Mouse (Mus musculus) megakaryocyte progenitor cell, adult 5-6 weeks (primary cell): Measurements from ENCODE around the gene Fam20b. TPM values are rescaled to one million over a fixed set of nuclear protein-coding genes. Genes with fewer than 3 reads are reported as not detected.
A peak's percentile ranks its signal among the peaks of the same experiment; 100 is the strongest.

ENCODE experiments used
- ATAC-seq: replicated peaks from 2 replicates; pipeline ENCODE4 v1.8.0; 2016; ENCODE audit warnings: mild to moderate bottlenecking, moderate TSS enrichment, inconsistent platforms; ENCODE audit not compliant: poor library complexity
- total RNA-seq, 2 experiments: library from RNA; stranded (forward) in 1 of 2; stranded (reverse) in 1 of 2; fragments of 157-497, 149-512 nt in 1 of 2; fragments of 200-1000 nt in 1 of 2; gene quantifications; 2 replicates each; pipeline versions ENCODE4 v1.2.3 to v1.2.4; 2015 to 2017

Gene Fam20b
- total RNA-seq, 2 experiments from 2014 or later: 18.5 to 49.1 TPM

- no peak for ATAC-seq
Observed at GRCm38 (mm10) chr1:156732996-156733395, 14.1 kb upstream of the Fam20b start.

GRCm38 (mm10) chr1:156730802-156731201, 11.9 kb upstream of the Fam20b start:
- peak; percentile 81 for ATAC-seq

DNA sequence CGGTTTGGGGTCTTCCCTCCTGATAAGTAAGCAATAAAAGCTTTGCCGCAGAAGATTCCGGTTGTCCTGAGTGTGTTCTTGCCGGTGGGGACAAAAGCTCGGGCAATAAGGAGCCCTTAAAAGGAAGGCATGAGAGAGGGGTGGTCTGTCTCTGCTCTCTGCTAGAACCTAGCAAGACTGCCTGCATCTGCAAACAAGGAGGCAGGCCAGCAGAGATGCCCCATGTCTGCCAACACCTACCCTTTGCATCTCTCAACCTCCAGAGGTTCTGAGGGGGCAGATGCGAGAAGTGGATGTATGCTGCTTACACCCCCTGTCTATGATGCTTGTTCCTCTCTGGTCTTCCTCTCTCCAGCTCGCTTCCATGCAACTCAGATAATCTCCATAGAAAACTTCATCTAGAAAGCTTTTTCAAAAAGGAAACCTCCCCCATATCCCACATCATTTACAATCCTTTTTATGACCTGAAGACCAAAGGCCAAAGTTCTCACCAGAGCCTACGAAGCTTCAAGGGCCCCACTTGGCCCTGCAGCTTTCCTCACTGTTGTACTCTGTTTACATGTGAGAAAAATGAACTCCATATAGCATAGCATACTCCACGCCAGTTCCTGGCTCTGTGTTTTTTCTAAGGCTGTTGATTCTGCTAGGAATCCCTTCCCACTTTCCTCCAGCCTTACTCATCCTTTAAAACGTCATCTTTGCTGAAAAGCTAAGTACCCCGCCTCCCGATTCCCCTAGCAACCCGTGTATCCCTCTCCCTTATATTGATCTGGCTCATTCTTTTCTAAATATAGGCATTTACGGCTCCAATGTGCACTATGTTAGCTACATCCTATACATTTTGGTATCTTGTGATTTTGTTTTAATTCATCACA, 8.6 kb upstream of the Fam20b start:
- no peak for ATAC-seq

- ATAC-seq: peak; percentile 22; the same call in 1 of the 2 replicates
Observed at GRCm38 (mm10) chr1:156722089-156722488, 3.2 kb upstream of the Fam20b start.

DNA sequence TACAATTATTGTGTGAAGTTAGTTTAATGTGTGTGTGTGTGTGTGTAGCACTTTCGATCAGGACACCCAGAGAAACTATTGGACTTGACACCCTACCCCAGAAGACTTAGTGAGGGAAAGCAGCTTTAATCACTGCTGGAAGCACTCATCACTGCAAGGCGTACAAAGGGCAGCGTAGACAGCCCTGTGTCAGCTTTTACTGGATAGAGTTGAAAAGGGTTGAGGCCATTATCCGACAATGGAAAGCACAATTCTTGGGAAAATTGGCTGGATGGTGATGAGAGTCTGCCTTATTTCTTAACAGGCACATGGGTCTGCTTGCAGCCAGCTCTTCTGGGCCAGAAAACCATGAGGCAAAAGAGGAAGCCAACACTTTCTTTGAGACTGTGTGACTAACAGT, 1.2 kb upstream of the Fam20b start:
- ATAC-seq: no peak

DNA sequence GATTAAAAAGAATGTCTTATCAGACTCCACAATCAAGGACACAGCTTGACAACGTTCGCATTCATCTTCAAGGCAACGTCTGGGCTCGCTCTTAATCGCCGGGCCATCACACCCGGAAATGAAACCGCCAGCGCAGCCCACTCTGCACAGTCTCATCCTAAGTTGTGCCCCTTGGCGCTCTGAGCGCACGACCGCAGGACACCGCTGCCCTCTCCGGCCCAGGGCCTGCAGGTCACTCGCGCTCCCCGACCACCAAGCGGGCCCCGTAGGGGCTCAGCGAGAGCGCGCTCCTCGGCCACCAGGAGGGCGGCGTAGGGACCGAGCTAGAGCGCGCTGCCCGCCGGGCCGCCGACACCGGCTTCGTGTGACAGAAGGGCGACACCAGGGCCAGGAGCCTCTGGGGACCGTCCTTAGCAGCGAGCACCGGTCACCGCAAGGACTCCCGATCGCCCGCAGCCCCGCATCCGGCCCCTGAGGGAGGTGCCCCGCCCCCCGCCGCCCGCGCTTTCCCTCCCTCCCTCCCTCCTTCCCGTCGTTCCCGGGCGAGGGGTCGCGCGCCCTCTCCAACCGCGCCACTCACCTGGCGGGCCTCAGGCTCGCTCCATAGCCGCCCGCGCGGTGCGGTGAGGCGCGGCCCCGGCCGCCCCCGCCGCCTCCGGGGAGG, 468 bp downstream of the Fam20b start:
- ATAC-seq: peak; percentile 40

- ATAC-seq: no peak
Observed at GRCm38 (mm10) chr1:156717751-156718285, 1.1 kb downstream of the Fam20b start.

GRCm38 (mm10) chr1:156716681-156717080, 2.2 kb downstream of the Fam20b start:
- no peak for ATAC-seq

- peak; percentile 94 for ATAC-seq
Observed at GRCm38 (mm10) chr1:156710472-156711098, 8.3 kb downstream of the Fam20b start.

DNA sequence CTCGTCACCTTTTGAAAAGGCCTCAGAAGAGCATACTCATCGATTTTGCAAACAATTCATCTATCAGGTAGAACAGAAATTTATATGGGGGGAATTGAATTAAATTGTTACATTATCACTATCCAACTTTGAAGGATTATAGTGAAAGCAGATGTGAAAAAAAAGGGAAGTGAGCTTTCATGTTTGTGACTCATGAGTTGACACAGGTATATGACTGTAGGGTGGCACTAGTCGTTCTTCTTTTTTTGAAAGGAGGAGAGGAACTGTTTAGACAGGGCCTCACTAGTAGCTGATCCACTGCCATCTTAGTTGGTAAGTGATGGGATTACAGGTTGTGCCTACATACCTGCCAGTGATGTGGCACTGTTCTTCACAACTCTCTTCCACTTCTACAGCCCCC, 10.2 kb downstream of the Fam20b start:
- peak; percentile 33 for ATAC-seq

- ATAC-seq: no peak
Observed at GRCm38 (mm10) chr1:156705696-156706285, 13.1 kb downstream of the Fam20b start.

DNA sequence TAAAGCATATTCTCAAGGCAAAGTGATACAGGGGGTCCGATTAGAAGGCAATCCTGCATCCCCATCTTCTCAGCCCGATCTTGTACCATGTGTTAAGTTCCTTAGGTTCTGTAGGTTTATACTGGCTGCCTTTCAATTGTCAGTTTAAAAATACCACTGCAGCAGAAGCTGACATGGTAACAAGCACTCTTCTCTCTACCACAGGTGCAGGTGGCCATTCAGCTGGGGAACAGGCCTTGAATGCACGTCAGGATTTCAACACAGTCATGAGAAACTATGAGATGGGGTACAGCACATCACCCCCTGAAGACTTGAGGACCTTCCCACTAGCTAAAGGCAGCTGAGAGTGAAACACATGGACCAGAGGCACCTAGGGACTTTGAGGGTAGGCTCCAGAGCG, 15.4 kb downstream of the Fam20b start:
- no peak for ATAC-seq

DNA sequence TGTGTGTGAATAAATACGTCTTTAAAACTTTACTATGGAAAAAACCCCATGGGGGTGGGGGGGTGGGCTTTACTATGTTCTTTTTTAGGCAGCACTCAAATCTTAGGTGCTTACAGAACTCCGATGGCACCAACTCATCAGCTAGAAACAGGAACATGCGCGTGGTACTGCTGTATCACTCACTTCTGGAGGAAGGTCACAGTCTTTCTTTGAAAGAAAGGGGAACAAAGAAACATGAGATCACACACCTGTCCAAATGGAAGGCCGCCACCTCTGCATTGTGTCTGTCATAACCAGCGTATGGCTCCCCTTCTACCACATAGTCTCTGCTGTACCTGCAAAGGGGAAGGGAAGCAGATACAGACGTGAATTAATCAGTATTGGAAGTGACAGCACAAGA, 16.7 kb downstream of the Fam20b start:
- ATAC-seq: no peak

GRCm38 (mm10) chr1:156686025-156686661, 32.7 kb downstream of the Fam20b start:
- ATAC-seq: no peak

GRCm38 (mm10) chr1:156679599-156679998, 39.3 kb downstream of the Fam20b start:
- no peak for ATAC-seq

DNA sequence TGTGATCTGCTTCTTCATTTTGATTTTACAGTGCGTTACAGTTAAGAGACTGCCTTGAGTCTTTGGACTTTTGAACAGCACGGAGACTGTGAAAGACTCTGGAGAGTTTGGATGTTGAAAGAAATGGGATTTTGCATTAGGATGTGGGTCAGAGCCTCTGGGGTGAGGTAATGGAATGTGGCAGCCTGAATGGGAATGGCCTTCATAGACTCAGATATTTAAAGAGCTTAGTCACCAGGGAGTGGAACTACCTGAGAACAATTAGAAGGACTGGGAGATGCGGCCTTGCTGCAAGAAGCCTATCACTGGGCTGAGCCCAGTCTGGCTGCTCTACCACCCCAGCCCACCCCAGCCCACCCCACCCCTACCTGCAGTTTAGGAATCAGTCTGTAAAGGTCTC, 41.7 kb downstream of the Fam20b start:
- no peak for ATAC-seq

DNA sequence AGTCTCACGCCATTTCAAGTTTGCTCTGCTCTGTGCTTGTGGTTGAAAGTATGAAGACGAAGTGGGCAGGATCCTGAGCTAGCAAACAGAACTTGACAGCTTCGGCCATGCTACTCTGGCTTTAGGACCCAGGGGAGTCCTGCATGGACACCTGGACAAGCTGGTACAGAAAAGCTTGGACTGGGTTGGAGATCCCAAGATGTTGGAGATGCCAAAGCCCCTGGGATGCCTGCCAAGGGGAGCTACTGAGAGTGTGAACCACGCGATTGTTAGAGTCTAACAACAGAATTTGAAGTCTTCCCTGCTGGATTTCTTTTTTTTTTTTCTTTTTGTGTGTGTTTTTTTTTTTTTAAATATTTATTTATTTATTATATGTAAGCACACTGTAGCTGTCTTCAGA, 42.3 kb downstream of the Fam20b start:
- ATAC-seq: no peak

DNA sequence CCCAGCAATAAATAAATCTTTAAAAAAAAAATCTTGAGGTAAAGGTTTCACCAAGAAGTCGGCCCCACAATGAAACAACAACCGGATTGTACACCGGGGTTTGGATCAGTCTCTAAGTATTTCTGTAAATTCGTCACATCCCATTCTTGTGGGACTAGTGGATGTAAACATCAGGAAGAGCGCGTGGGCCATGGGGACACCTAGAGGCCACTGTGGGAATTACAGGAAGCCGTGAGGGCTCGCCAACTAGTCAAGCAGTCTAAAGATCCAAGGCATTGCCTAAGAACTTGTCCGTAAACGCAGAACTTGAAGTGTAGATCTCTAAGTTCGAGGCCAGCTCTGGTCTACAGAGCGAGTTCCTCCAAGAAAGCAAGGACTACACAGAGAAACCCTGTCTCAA, 42.7 kb downstream of the Fam20b start:
- ATAC-seq: peak; percentile 68

DNA sequence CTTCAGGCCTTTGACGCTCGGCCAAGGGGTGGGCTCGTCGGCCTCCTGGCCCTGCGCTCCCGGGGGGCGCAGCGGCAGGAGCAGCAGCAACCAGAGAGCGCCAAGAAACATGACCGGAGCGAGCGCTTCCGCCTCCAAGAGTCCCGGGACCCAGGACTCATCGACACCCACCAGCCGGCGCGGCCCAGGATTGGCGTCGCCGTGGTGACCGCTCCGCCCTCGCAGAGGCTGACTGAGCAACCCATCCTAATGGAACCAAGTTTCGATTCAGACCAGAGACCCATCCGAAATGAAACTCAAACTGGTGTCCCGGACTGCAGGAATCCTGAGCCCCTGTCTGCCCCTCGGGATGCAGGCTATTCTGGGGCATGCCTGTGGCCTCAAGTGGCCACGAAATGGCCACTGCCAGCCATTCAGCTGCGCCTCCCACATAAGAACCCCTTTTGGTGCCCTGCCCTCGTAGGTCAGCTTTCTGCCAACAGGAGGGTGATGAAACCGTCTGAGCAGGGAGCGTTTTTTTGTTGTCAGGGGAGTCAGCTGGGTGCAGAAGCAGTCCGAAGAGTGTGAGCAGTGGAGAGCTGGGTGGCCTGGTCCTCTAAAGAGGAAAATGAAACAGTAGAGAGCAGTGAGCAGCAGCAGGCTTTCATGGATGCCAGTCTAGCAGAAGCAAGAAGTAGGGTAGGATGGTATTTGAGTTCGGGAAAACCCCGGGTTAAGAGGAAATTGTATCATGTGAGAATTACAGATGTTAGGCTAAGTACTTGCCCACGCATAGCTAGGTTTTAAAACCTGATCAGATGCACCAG, 44.5 kb downstream of the Fam20b start, which contains the start of gene Tor3a:
Tor3a (minus strand) TSS at position 162 of the 806 bp plus-strand sequence.
- ATAC-seq: peak; percentile 71
